Mouse (Mus musculus): ENCODE results near the gene Cct5.

- TF ChIP-seq CTCF (conservative IDR thresholded peaks at IDR 0.05; ENCODE audit: low read length) (no peak), POU5F1 (IDR thresholded peaks at IDR 0.05; ENCODE audit: borderline replicate concordance, low read length) (no peak), NANOG (IDR thresholded peaks at IDR 0.05; ENCODE audit: borderline replicate concordance, low read length) (no peak)
These were observed 7.3 kb downstream of the Cct5 start for GRCm38 (mm10) chr15:31594260-31594659.
